Mouse (Mus musculus) 3T3-L1 (cell line): ENCODE results near the gene Avl9.
A peak's percentile ranks its signal among the peaks of the same experiment; 100 is the strongest.

Experiments used
- DNase-seq: peaks from one replicate; pipeline ENCODE4 v3.0.0-alpha.2; 2015; ENCODE audit warnings: low read depth, low spot score

Gene Avl9

DNA sequence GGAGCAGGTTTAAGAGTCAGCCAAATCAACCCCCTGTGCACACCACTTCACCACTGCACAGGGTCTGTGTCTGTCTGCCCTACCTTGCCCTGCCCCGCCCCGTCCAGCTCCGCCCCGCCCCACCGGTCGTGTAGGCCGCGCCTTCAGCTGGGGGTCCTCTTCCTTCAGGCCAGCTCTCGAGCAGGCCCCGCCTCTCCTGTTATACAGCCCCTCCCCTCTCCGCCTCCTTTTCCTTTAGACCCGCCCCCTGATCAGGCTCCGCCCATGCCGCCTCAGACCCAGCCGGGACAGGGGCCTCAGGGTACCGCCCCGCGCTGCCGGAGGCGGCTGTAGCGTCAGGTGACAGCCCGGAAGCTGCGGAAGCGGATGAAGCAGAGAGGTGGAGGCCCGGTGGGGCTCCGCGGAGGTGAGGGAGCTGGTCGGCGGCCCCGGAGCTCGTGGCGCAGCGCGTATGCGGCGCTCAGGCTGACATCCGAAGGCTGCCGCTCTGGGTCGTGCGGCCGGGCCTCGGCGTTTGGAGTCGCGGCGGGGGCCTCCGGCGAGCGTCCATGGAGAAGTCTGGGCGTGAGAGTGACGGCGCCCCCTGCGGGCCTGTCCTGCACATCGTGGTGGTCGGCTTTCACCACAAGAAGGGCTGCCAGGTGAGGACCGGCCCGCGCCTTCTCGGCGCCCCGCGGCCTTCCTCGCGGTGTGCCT is at the start of gene Avl9:
TSS of gene Avl9 (plus strand) at position 326 of the 696 bp plus-strand sequence.
- DNase-seq = peak; percentile 97

DNA sequence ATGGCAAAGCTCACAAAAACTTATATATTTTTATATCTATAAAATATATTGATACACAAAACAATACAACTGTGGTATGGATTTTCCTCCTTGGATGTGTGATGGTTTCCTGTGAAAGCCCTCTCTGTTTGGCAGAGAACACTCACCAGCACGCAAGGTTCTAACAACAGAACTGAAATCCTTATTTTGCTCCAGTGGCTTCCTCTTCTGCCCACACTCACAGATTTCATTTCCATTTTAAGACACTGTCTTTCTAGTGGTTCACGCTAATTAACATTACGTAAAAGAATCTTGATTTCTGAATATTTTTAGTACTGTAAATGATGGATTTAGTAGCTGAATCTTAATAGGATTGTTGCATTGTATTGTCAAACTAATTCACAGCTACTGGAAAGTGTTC is 26.5 kb upstream of the Avl9 start:
- DNase-seq = no peak

DNA sequence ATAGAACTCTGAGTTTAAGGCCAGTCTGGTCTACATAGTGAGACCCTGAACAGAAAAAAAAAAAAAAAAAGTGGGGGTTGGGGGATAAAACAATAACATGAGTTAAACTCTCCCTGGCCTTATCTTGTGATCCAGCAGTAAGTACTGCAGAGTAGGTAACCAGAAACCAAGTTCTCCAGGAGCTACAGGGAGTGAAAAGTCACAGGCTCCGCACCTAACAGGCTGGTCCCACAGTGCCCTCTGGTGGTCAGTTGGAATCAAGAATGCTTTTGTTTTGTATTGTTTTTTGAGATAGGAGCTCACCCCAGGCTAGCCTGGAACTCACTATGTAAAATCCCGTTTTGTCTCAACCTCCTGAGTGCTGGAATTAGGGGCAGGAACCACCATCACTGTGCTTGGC is 23.5 kb upstream of the Avl9 start:
- peak; percentile 90 for DNase-seq

DNA sequence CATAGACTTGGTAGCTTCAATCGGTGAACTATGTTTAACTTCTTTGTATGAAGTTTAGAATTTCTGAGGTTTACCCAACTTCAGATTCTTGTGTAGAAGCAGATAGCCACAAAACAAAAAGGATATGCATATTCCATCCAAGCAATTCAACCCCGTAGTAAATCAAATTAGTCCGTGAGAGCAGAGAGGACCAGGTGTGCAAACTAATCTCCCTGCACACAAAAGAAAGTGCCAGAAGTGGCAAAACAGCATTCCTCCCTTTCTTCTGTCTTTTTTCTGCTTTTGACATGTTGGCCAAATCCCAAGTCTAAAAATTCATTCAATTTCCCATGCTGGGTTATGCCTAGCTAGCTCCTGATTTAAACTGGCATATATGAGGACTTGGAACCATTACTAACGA is 22.3 kb upstream of the Avl9 start:
- DNase-seq = no peak

DNA sequence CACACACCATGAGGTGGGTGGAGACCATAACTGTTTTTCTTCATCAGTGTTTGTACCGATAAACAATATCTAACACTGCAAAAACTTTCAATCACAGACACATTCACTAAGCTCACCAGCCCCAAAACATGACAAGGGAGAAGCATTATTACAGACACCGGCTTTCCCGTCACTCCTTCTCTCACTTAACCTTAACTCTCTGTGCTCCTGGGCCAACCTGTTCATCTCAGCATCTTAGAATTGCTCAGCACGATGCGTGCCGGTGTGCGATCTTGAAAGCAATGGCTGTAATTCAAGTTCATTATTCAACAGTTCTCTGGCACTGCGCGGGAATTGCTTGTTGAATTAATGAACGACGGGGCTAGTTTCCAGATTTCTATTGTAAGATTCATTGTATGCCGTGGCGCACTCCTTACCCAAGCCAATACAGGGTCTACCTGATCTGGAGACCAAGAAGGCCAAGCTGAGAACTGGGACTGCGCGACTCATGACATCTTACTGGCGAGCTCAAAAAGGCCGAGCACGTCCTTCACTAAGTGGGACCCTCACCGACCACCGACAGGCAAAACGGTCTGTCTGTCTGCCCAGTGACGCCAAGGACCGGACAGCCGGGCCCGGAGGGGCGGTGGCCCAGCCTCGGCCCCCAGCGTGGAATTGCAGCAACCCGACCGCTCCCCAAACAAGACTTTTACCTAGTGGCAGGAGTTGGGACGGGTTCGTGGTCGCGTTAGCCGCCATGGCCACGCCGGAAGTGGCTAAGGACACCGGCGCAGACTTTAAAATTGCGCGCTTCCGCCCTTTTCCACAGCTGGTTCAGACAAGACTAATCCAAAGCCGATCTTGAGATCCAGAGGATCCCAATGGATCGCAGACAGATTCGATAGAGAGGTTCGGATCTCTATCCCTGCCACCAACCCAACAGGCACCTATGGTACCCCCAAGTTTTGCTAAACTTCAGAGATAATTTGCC is 10.5 kb upstream of the Avl9 start, which contains the start of gene Lsm5:
TSS of gene Lsm5 (minus strand) at position 780 of the 970 bp plus-strand sequence.
- DNase-seq = peak; percentile 97

DNA sequence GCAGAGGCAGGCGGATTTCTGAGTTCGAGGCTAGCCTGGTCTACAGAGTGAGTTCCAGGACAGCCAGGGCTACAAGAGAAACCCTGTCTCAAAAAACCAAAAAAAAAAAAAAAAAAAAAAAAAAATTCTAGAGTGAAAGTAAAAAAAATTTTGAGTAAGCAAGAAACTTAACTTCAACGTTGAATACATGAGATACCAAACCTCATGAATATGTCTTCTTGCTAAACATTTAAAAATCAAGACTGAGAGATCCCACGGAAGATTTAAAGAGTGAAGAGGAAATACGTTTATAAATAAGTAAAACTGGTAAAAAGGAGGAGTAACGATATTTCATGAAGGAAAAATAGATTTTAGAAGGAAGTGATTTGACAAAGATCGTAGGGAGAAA is 519 bp upstream of the Avl9 start:
- no peak for DNase-seq

DNA sequence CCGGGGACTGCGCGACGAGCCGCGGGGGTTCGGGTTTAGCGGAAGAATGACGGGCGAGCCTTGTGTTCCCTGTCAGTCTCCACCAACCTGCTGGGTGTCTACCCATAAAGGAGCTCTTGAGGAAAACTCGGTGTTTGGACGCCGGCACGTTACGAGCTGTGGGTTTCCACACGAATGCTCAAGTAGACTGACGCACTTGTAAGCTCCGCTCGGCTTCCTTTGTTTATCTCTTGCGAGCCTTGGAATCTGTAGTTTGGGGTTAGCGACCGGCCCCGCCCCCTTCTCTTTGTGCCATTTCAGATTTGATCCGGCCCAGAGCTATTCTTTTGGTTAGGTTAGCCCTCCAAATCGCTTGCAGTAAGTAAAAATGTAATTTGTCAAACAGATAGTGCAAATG is 569 bp downstream of the Avl9 start:
- DNase-seq = peak; percentile 75

DNA sequence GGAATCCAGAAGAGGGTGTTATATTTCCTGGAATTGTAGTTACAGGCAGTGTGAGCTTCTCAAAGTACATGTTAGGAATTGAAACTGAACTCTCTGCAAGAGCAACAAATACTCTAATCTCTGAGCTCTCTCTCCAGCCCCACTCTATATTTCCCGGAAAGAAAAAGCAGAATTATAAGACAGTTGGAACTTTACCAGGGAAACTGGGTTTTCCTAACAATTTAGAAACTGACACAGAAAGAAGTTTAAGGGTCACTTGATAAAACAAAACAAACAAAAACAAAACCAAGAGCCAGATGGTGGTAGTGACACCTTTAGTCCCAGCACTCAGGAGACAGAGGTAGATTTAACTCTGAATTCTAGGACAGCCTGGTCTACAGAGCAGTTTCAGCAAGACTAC is 4.4 kb downstream of the Avl9 start:
- DNase-seq = no peak

DNA sequence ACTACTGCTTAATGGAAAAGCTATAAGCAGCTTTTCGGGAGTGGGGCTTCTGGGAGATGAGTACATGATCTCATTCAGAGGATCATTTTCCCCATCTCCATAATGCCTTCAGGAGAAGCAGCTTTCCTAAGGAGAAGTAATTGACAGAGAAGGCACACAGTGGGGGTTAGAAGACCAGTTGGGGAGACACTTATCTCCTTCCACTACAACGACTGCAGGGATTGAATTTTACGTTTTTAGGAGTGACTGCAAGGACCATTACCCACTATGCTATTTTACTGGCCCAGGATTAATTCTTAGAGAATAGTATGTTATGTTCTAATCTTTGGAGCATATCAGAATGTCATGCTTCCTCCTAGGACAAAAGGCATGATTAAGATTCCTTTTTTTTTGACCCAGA is 6.2 kb downstream of the Avl9 start:
- no peak for DNase-seq

DNA sequence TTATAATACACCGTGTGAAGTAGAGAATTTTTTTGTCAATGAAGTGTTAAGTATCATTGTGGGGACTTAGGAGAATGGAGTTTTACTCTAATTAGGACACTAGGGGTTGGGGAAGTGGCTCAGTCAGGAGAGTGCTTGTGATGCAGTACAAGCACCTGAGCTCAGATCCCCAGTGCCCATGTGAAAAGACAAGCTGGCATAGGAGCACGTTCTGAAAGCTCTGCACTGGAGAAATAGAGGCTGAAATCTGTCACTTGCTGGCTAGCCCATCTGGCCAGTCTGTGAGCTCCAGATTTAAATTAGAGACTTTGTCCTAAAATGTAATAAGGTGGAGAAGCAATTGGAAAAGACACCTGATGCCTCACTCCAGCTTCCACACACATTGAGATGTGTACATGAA is 17.8 kb downstream of the Avl9 start:
- DNase-seq = no peak

DNA sequence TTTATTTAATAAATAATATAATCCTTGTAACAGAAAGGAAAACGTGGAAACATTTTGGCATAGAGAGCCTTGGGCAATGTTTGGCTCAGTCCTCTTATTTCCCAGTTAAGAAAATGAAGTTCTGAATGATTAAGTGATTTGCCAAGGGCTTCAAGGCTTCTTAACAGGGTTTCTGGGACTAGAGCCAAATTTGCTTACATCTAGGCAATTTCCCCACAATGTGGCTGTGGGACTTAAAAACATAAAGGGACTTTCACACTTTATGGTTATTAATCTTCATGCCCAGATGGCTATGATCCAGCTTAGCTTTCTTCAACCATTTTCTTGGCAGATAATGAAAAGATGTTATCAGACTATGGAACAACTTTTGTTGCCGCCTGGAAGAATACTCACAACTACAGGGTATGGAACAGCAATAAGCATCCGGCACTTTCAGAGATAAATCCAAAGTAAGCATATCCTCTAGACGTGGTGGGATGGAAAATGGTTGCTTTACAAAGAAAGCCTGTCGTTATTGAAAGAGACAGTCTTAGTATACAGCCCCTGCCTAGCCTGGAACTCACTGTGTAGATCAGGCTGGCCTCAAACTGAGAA is 31.3 kb downstream of the Avl9 start:
- peak; percentile 40 for DNase-seq

DNA sequence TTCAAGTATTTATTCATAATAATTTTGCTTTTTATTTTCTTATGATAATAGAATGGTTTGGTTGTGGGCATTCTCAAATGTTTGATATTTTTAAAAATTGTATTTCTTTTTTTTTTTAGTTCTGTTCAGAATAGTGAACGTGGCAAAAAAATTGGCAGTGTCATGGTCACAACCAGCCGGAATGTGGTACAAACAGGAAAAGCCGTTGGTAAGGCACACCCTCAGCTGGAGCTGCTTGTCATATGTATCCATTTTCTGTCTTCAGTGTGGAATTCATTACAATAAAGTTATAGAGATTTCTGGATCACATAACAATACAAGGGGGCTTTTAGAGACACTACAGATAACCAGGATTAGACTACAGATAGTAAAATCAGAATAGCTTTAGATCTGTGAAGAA is 39.0 kb downstream of the Avl9 start:
- DNase-seq = no peak

DNA sequence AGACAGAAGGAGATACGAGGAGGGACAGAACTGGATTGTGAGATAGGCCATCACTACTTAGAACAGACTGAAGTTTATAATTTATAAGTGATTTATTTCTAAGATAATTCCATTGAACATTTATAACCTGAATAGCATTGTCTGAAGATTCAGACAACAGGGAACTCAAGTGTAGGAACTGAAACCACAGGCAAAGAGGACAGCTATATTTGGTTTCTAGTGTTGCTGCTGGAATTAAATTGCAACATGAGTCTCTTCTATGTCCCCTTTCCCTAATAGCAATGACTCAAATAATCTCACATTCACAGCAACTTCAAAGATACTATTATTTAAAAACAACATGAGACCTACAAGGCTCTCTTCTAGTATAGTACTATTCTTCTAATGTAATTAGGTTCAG is 41.4 kb downstream of the Avl9 start:
- no peak for DNase-seq

DNA sequence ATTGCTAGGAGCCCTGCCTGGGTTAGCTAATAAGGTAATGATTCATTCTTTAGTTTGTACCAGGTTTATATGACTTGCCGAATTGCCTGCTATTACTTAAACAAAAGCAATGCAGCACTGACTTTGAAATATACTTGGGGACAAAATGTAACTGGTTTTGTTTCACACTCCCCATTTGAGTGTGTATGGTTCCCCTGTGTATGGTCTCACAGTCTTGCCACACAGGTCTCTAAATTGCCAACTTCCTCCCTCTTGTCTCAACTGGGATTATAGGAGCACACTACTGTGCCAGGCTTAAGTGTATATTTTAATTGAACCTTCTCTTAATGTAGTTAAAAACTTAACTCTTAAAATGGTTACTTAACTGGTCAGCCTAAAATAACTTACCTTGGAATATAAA is 44.6 kb downstream of the Avl9 start:
- DNase-seq = no peak

DNA sequence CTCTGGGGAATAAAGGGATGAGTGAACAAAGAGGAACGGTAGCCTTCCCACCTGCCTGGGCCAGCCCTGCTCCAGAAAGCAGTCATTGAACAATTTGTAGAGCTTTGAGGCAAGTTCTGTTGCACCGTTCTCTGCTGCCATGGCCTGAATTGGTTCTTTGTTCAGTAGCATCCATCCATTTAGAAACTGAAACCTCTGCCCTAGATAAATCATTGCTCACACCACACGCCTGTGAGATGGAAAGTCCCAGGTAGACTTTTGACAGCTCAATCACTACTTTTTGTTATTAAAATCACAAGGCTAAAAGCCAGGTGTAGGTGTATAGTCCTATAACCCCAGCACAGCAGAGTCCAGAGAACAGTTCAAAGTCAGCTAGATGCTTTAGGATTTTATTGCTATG is 50.6 kb downstream of the Avl9 start:
- no peak for DNase-seq

DNA sequence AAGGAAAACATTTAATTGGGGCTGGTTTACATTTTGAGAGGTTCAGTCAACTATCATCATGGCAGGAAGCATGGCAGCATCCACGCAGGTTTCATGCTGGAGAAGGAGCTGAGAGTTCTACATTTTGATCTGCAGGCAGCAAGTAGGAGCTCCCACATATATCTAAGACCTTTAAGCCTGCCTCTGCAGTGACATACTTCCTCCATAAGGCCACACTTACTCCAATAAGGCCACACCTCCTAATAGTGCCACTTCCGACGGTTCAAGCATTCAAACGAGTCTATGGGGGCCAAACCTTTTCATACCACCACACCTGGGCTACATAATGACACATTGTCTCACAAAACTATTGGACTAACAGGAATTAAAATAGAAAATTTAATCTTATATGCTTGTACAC is 51.0 kb downstream of the Avl9 start:
- no peak for DNase-seq

DNA sequence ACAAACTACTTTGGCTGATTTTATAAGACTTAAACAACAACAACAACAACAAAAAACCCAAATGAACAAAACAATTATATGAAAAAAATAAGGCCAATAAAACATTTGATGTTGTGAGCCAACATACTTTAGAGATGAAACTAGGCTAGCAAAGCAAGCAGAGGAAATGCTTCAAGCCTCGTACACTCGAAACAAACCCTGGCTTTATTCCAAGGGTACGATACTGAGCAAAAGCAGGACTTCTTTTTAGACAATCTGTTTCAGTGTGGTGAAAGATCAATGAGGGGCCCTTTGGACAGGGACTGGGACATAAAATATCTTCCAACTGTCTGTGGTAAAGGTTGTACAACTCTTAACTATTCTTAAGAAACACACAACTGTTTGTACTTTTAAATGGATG is 61.1 kb downstream of the Avl9 start:
- no peak for DNase-seq

DNA sequence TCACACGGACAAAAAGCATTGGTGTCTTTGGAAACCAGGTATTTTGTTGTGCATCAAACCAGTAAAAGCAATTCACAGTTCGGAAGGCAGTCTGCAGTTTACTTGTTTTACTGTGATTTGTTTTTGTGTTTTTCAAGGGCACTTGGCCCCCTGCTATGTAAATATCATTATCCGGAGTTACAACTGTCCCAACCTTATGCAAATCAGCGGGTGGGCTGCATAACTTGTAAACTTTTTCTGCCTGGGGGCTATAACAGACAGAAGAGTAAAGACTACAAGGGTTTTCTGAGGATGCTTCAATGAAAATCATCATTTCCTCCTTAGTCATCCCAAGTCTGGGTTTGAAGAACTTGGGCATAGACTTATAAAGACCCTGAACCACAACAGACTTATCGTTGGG is 64.9 kb downstream of the Avl9 start:
- DNase-seq = no peak

DNA sequence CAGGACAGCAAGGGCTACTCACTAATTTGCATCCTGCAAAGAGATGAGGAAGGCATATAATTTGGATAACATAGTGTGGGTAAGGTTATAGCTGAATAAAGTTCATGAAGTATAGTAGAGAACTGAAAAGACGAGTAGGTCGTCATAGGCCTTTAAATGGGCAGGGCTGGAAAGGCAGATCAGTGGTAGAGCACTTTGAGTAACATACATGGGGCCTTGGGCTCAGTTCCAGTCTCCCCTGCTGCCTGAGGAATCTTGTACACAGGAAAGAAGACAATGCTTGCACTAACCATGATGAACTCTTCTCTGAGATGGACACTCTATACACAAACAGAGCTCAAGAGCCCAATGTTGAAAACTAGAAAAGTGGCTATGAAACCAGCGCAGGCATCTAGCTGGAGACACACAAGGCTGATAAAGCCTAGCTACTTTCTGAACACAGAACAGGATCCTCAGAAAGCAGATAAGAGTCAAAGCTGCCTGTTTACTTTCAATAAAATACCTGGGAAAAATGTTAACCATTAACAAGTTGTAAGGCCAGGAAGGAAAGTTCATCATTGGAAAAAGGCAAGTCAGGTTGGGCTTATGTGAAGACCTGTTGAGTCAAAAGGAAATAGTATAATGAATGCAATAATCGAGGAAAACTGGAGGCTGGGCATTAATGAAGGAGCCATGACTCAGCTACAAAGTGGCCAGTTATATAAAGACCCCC is 69.0 kb downstream of the Avl9 start:
- DNase-seq = no peak

DNA sequence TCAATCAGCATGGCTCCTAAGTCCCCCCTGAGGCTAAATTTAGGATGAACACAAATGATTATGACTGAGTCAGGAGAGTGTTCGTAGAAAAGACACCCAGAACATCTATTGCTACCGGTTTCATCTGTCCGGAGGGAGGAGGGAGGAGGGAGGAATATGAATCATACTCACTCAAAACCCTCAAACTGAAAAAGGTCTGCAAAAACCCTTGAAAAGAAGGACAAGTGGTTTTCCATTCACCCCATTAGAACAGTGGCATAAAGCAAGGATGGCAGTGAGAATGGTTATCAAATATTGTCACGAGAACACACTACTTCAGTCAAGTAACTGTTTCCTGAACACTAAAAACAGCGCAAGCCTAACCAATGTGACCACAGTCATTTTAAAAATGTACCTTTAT is 70.4 kb downstream of the Avl9 start:
- peak; percentile 54 for DNase-seq

DNA sequence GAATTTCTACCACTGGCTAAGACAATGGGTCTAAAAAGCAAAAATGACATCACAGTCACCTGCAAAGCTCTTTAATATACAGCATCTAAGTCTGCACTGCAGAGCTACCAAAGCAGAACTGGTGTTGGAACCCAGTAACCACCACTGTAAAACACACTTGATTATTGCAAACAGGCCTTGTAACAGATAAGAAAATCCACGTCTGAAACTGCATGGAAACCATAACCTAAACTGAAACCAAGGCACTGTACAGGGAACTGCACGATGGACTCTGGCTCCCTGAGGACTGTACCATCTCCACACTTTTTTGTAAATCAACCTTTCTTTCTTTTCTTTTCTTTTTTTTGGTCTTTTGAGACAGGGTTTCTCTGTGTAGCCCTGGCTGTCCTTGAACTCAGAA is 73.0 kb downstream of the Avl9 start:
- DNase-seq = no peak

DNA sequence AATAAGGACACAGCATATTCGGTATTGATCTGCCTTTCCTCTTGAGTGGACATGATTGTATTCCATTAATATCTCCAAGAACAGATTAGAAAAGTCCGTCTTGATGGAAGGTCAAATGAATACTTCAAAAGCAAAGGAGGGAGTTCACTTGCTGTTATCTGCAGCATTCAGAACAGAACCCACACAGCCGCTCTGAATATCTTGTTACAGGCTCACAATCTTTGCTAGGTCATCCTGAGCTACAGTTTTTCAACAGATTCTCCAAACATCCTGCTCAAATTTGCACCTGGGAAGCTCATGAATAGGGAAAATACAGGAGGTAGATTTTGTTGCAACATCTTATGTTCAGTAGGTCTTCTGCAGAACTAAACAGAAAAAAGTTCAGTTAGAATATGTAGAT is 74.6 kb downstream of the Avl9 start:
- DNase-seq = no peak
